Mouse (Mus musculus) heart, adult 10 weeks (tissue): Measurements from ENCODE around the gene Ispd. TPM values are rescaled to one million over a fixed set of nuclear protein-coding genes. Genes with fewer than 3 reads are reported as not detected.

Experiments used
- polyA plus RNA-seq: library from polyadenylated mRNA; stranded (reverse); fragments of 350-450 nt; fragmentation: Illumina TruSeq; extraction: RNeasy Lipid Tissue Mini Kit (QIAGEN cat#74804); gene quantifications from one replicate; pipeline ENCODE4 v1.2.3, GENCODE M21; 2014; ENCODE audit warnings: low read depth, low replicate concordance

The Ispd gene
- polyA plus RNA-seq, result 7.6 TPM

GRCm38 (mm10) chr12:36381441-36382340 lies at the start of gene Ispd, which contains the start of gene D630036H23Rik:
Gene Ispd (plus strand): TSS chr12:36381450.
Gene D630036H23Rik (minus strand): TSS chr12:36382181.

Other genes with a start within 250 kb of the Ispd start
- 14.2 TPM for gene Ankmy2, start 224.3 kb upstream of the Ispd start, polyA plus RNA-seq
- gene Bzw2, start 223.4 kb upstream of the Ispd start, polyA plus RNA-seq, result 183 TPM
- gene Lrrc72, start 128.1 kb upstream of the Ispd start, polyA plus RNA-seq, result not detected
- gene Sostdc1, start 67.3 kb upstream of the Ispd start, polyA plus RNA-seq, result not detected
- gene D630036H23Rik, start 731 bp downstream of the Ispd start, polyA plus RNA-seq, result not detected